Mouse (Mus musculus): ENCODE data around the gene 4930524N10Rik.

Gene 4930524N10Rik

DNA sequence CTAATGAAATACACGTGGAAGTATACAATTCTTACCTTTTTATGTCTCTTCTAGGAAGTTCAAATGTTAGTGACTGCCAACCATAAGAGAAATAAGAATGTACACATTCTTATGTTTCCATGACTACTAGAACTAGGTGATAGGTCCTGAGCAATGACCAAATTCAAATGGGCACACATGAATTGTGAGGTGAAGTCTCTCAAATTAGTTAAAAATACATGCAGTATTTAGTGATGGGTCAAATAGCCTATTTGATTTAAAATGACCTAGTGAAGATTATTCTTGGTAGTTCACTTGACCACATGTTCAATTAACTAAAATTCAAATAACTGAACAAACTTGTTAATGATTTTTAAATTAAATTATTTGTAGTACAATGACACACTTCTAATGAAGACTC lies at the start of gene 4930524N10Rik:
TSS of gene 4930524N10Rik (minus strand) at position 101 of the 400 bp plus-strand sequence.
- DNase-seq (ENCODE audit: low spot score in 2 of 2), result no peak

DNA sequence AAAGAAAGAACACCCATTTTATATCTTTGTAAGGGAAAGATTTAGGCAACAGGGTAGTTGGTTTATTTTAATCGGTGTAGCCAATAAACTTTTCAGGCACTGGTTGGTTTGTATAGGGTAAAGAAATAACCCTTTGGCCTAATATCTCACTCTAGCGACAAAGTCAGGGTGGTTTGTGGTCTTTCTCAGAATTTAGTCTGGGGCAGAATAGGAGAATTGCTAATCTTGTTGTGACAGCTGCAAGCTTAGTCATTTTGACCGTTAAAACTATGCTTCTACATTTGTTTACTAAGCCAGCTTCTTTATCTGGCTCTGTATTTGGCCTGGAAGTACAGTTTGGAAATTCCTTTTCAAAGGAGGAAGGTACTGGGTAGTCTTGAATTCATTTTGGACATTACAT lies 6.8 kb upstream of the 4930524N10Rik start:
- DNase-seq (ENCODE audit: low spot score in 2 of 2), result no peak

DNA sequence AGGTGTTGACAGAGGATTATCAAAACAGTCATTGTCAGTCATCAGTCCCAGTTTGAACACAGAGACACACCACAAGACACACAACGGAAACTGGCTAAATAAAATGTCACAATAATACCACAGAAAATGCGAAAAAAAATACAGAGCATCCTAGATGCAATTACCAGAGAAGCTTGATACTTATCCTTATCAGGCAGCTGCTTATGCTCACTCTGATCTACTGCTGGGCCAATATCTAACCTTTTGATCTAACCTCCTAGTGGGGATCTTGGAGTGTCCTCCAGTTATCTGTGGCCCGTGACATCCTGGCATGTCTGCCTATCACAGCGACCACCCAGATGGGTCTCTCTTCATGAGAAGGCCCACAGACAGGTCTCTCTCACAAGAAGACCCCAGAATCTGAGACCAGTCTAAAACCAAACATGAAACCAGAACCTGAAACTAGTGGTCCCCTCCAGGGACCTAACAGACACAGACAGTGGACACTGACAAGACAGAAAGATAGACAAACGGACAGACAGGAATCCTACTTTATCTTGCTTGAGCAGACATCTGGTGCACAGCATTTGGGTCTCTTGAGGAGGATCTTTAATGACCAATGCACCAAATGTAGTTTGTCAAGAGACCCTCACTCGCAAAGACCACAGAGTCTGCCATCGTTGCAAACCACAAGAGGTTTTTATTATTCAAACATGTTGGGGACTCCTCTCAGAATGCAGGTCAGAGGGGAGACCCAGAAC lies 6.3 kb upstream of the 4930524N10Rik start:
- no peak for DNase-seq (ENCODE audit: low spot score in 2 of 2)

DNA sequence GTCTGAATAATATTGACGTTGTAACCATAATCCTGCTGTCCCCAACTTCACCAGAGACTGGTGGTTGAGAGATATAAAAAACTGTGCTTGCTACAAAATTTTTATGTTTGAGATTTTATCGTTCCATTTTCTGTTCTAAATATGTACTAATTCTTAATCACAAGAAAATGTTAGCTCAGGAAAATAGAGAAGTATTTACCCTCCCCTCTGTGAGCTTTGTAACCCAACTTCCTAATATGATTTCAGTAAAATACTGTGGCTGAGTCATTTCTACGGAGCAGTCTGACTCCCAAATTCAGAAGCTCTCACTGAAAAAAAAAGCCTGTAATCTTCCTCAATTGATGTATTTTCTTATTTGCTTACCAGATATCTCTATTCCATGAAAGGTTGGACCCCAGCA lies 4.7 kb upstream of the 4930524N10Rik start:
- DNase-seq (ENCODE audit: low spot score in 2 of 2), result no peak

All from spleen, postnatal 36 days (tissue).